Mouse (Mus musculus): Measurements from ENCODE around the gene Tbc1d15. TPM values are rescaled to one million over a fixed set of nuclear protein-coding genes. Genes with fewer than 3 reads are reported as not detected.
A peak's percentile ranks its signal among the peaks of the same experiment; 100 is the strongest.
"Not testable (repeated sequence)": the region's sequence is repeated elsewhere in the genome, so short reads cannot be mapped to it uniquely, and the experiment has no call there.

Tbc1d15 gene
- polyA plus RNA-seq, 1 experiment from 2014 or later = 35.0 TPM

- no peak overlapping the region for H3K27ac ChIP-seq
- no peak for DNase-seq (ENCODE audit: low spot score)
- 37% methylated on average over 3 of the region's 3 CpGs for WGBS
Observed at GRCm38 (mm10) chr10:115181034-115181433, 70.2 kb downstream of the Tbc1d15 start.

GRCm38 (mm10) chr10:115178019-115178418 lies 73.2 kb downstream of the Tbc1d15 start:
- 64% methylated on average over 6 of the region's 6 CpGs for WGBS
- not testable (repeated sequence) for DNase-seq (ENCODE audit: low spot score); H3K9me3 ChIP-seq (ENCODE audit: control insufficient read depth, low read length); H3K27ac ChIP-seq; ATAC-seq (ENCODE audit: low FRiP score); H3K27me3 ChIP-seq (ENCODE audit: control insufficient read depth, insufficient read depth, low read length); H3K9ac ChIP-seq; H3K4me1 ChIP-seq (replicated peaks; ENCODE audit: control insufficient read depth, insufficient read depth, low read length); H3K36me3 ChIP-seq (replicated peaks; ENCODE audit: control insufficient read depth, insufficient read depth); H3K4me2 ChIP-seq (replicated peaks); H3K4me3 ChIP-seq (replicated peaks; ENCODE audit: low read length)

More at GRCm38 (mm10) chr10:115181034-115181433, 70.2 kb downstream of the Tbc1d15 start:
- Histone ChIP-seq H3K4me1 (replicated peaks; ENCODE audit: control insufficient read depth, insufficient read depth, low read length) (no peaks in the 10 kb centered on the region), H3K9me3 (ENCODE audit: control insufficient read depth, low read length) (no peaks in the 10 kb centered on the region), H3K9ac (no peak overlapping the region), H3K4me2 (replicated peaks) (no peak overlapping the region), H3K4me3 (replicated peaks; ENCODE audit: low read length) (no peak overlapping the region), H3K36me3 (replicated peaks; ENCODE audit: control insufficient read depth, insufficient read depth) (no peaks in the 10 kb centered on the region), H3K27me3 (ENCODE audit: control insufficient read depth, insufficient read depth, low read length) (no peaks in the 10 kb centered on the region)
- peak; percentile 52; the same call in 1 of the 2 replicates for ATAC-seq (ENCODE audit: low FRiP score)

GRCm38 (mm10) chr10:115175591-115175991 lies 75.7 kb downstream of the Tbc1d15 start:
- Histone ChIP-seq H3K9ac (no peak overlapping the region), H3K4me2 (replicated peaks) (no peak overlapping the region; the same call in 1 of the 2 replicates), H3K4me3 (replicated peaks; ENCODE audit: low read length) (no peak overlapping the region), H3K9me3 (ENCODE audit: control insufficient read depth, low read length) (no peaks in the 10 kb centered on the region), H3K27ac (no peak overlapping the region), H3K4me1 (replicated peaks; ENCODE audit: control insufficient read depth, insufficient read depth, low read length) (no peaks in the 10 kb centered on the region), H3K27me3 (ENCODE audit: control insufficient read depth, insufficient read depth, low read length) (no peaks in the 10 kb centered on the region), H3K36me3 (replicated peaks; ENCODE audit: control insufficient read depth, insufficient read depth) (no peaks in the 10 kb centered on the region)
- no peak for ATAC-seq (ENCODE audit: low FRiP score)
- DNase-seq (ENCODE audit: low spot score) = no peak
- WGBS = 46% methylated on average over 12 of the region's 12 CpGs

- peaks cover 9% of the 10 kb centered on the region for H3K4me1 ChIP-seq (replicated peaks; ENCODE audit: control insufficient read depth, insufficient read depth, low read length)
- no peaks in the 10 kb centered on the region for H3K27me3 ChIP-seq (ENCODE audit: control insufficient read depth, insufficient read depth, low read length)
- no peak overlapping the region for H3K27ac ChIP-seq
- no peak overlapping the region for H3K4me2 ChIP-seq (replicated peaks)
- WGBS = 83% methylated on average over 10 of the region's 10 CpGs
- H3K9me3 ChIP-seq (ENCODE audit: control insufficient read depth, low read length) = no peaks in the 10 kb centered on the region
- H3K9ac ChIP-seq = no peak overlapping the region
- ATAC-seq (ENCODE audit: low FRiP score) = no peak
- DNase-seq (ENCODE audit: low spot score) = no peak
- no peak overlapping the region for H3K4me3 ChIP-seq (replicated peaks; ENCODE audit: low read length)
- H3K36me3 ChIP-seq (replicated peaks; ENCODE audit: control insufficient read depth, insufficient read depth) = no peaks in the 10 kb centered on the region
Observed at GRCm38 (mm10) chr10:115173336-115173735, 77.9 kb downstream of the Tbc1d15 start.

GRCm38 (mm10) chr10:115171351-115171818 lies 79.9 kb downstream of the Tbc1d15 start:
- peak; percentile 58 for DNase-seq (ENCODE audit: low spot score)
- H3K4me1 ChIP-seq (replicated peaks; ENCODE audit: control insufficient read depth, insufficient read depth, low read length) = peaks cover 9% of the 10 kb centered on the region
- no peak overlapping the region for H3K9ac ChIP-seq
- WGBS = 40% methylated on average over 8 of the region's 8 CpGs
- no peak overlapping the region for H3K4me2 ChIP-seq (replicated peaks)
- no peak overlapping the region for H3K4me3 ChIP-seq (replicated peaks; ENCODE audit: low read length)
- ATAC-seq (ENCODE audit: low FRiP score) = peak; percentile 64; the same call in 1 of the 2 replicates
- H3K27ac ChIP-seq = no peak overlapping the region
- H3K27me3 ChIP-seq (ENCODE audit: control insufficient read depth, insufficient read depth, low read length) = no peaks in the 10 kb centered on the region
- H3K36me3 ChIP-seq (replicated peaks; ENCODE audit: control insufficient read depth, insufficient read depth) = no peaks in the 10 kb centered on the region
- no peaks in the 10 kb centered on the region for H3K9me3 ChIP-seq (ENCODE audit: control insufficient read depth, low read length)

GRCm38 (mm10) chr10:115170496-115171350 lies 80.5 kb downstream of the Tbc1d15 start:
- DNase-seq (ENCODE audit: low spot score) = no peak
- no peaks in the 10 kb centered on the region for H3K36me3 ChIP-seq (replicated peaks; ENCODE audit: control insufficient read depth, insufficient read depth)
- H3K27ac ChIP-seq = no peak overlapping the region
- ATAC-seq (ENCODE audit: low FRiP score) = no peak
- WGBS = 85% methylated on average over 7 of the region's 7 CpGs
- H3K9ac ChIP-seq = no peak overlapping the region
- peaks cover 9% of the 10 kb centered on the region for H3K4me1 ChIP-seq (replicated peaks; ENCODE audit: control insufficient read depth, insufficient read depth, low read length)
- no peaks in the 10 kb centered on the region for H3K9me3 ChIP-seq (ENCODE audit: control insufficient read depth, low read length)
- no peak overlapping the region for H3K4me2 ChIP-seq (replicated peaks)
- H3K4me3 ChIP-seq (replicated peaks; ENCODE audit: low read length) = no peak overlapping the region
- no peaks in the 10 kb centered on the region for H3K27me3 ChIP-seq (ENCODE audit: control insufficient read depth, insufficient read depth, low read length)

- WGBS = 7% methylated on average over 9 of the region's 9 CpGs
- DNase-seq (ENCODE audit: low spot score) (no peak), ATAC-seq (ENCODE audit: low FRiP score) (peak; percentile 42; the same call in 1 of the 2 replicates)
- no peaks in the 10 kb centered on the region for H3K27me3 ChIP-seq (ENCODE audit: control insufficient read depth, insufficient read depth, low read length)
- H3K9ac ChIP-seq = no peak overlapping the region
- 0 out of 2 replicates have a peak overlapping the region, but pooled peaks have one; percentile 11 for H3K4me2 ChIP-seq (replicated peaks)
- H3K4me3 ChIP-seq (replicated peaks; ENCODE audit: low read length) = no peak overlapping the region
- H3K27ac ChIP-seq = no peak overlapping the region
- no peaks in the 10 kb centered on the region for H3K9me3 ChIP-seq (ENCODE audit: control insufficient read depth, low read length)
- H3K4me1 ChIP-seq (replicated peaks; ENCODE audit: control insufficient read depth, insufficient read depth, low read length) = peaks cover 9% of the 10 kb centered on the region
- no peaks in the 10 kb centered on the region for H3K36me3 ChIP-seq (replicated peaks; ENCODE audit: control insufficient read depth, insufficient read depth)
Observed at GRCm38 (mm10) chr10:115169410-115169809, 81.9 kb downstream of the Tbc1d15 start.

GRCm38 (mm10) chr10:115160289-115160688 lies 91.0 kb downstream of the Tbc1d15 start:
- 79% methylated on average over 5 of the region's 5 CpGs for WGBS
- Histone ChIP-seq H3K27ac (no peak overlapping the region), H3K4me1 (replicated peaks; ENCODE audit: control insufficient read depth, insufficient read depth, low read length) (no peaks in the 10 kb centered on the region), H3K27me3 (ENCODE audit: control insufficient read depth, insufficient read depth, low read length) (no peaks in the 10 kb centered on the region), H3K9ac (no peak overlapping the region), H3K4me2 (replicated peaks) (no peak overlapping the region), H3K9me3 (ENCODE audit: control insufficient read depth, low read length) (no peaks in the 10 kb centered on the region), H3K4me3 (replicated peaks; ENCODE audit: low read length) (no peak overlapping the region), H3K36me3 (replicated peaks; ENCODE audit: control insufficient read depth, insufficient read depth) (no peaks in the 10 kb centered on the region)
- DNase-seq (ENCODE audit: low spot score) (no peak), ATAC-seq (ENCODE audit: low FRiP score) (no peak)
